Mouse (Mus musculus): Measurements from ENCODE around the gene Tmem163.

Gene Tmem163

DNA sequence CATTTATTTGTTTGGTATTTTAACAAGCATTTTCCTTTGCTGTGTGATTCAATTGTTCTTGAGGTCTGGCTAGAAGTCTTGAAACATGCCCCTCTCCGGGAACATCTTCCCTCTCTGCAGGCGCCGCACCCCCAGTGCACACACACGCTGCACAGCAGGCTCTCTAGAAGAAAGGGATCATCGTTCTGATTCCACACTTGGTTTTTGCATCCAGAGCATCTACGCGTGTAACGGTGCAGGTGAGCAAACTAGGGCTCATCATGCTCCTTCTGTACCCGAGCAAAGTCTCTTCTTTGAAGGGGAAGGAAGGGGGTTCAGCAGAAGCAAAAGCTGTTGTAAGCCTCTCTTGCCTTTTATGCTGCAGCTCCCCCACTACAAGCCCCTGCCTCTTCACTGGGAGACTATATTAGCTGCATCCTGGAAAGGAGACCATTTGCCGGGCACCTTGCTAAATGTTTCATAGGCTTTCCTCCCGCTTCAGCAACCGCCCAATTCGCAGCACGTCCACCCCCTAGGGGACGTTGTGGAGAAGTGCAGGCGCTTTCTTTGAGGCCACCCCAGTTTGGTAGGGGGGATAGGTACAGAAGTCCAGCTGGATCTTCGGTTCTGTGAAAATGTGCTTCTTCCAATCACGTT, at the start of gene Tmem163:
Gene Tmem163 (minus strand): TSS at position 51 of the 636 bp plus-strand sequence.
- DNase-seq (ENCODE audit: low read depth, low spot score) = peak; percentile 39

DNA sequence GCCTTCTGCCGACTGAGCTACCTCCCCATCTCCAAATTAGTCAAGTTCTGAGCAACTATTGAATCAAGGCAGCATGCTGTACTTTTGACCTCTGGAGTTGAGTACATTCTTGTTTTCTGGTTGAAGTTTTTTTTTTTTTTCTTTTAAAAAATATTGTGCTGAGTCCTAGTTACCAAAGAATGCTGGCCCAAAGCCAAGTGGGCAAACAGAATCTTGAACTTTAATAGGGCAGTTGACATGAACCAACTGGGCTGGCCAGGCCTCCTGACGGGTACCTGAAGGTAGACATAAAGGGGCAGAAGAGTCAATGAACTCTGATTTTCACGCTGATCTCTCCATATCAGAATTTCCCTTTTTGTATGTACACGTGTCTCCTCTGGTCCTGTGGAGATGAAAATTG, 49.7 kb upstream of the Tmem163 start, which contains the start of gene Acmsd:
Gene Acmsd (plus strand): TSS at position 318 of the 400 bp plus-strand sequence.
- DNase-seq (ENCODE audit: low read depth, low spot score) = no peak

DNA sequence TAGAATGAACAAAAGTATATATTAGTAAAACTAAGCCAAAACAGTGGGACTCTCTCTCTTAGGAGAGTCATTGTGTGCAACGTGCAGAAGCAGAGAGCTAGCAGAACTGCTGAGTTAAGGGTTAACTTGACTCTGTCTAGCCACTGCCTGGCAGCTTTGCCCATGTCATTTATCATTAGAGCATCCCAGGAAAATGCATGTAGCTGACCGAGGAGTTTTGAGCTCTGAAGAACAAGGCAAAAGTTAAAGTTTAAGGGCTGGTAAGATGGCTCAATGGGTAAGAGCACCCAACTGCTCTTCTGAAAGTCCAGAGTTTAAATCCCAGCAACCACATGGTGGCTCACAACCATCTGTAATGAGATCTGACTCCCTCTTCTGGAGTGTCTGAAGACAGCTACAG, 44.2 kb upstream of the Tmem163 start:
- no peak for DNase-seq (ENCODE audit: low read depth, low spot score)

DNA sequence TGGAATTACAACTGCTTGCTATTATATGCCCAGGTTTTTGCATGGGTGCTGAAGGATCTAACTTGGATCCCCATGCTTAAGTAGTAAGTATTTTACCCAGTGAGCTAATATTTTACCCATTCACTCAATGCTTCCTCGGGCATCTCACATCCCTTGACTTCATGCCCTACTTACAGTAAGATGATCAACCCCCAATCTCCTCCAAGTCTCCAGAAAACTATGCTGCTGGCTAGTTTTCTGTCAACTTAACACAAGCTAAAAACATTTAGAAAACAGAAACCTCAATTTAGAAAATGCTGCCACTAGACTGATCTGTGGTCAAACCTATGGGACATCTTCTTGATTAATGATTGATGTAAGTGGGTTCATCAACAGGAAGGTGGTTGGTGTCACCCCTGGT, 38.9 kb upstream of the Tmem163 start:
- no peak for DNase-seq (ENCODE audit: low read depth, low spot score)

DNA sequence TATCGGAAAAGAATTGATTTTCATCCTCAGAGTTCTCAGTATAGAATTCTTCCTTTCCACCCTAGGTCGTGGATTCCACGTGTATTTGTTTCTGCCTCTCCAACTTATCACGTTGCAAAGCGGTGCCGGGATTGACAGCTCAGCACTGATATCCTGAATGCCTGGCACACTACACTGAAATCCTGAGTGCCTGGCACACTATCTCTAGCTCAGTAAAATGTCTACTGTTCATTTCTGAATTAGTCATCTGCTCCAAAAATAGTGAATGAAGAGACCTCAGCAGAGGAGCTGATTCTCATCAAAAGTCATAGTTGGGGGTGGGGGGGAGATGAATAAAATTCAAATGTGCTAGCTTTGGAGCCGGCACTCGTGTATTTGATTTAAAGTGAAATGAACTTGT, 37.1 kb upstream of the Tmem163 start:
- no peak for DNase-seq (ENCODE audit: low read depth, low spot score)

DNA sequence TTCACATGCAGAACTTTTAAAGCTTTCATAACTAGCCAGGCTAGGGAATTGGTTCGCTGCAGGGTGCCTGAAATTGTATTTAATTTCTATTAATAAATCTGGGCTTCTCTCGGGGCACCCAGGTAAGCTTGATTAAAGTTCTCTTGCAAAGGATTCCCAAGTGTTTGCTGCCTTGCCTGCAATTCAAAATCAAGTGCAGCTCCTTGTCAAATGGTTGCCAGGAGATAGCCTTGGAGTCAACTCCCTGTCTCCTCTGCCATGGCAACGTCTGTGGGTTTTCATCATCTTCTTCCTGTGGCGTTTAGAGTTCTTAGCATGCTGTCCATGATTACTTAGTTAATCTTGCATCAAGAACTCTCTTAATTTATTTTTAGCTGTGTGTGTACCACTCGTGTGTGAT, 26.9 kb upstream of the Tmem163 start:
- DNase-seq (ENCODE audit: low read depth, low spot score) = no peak

DNA sequence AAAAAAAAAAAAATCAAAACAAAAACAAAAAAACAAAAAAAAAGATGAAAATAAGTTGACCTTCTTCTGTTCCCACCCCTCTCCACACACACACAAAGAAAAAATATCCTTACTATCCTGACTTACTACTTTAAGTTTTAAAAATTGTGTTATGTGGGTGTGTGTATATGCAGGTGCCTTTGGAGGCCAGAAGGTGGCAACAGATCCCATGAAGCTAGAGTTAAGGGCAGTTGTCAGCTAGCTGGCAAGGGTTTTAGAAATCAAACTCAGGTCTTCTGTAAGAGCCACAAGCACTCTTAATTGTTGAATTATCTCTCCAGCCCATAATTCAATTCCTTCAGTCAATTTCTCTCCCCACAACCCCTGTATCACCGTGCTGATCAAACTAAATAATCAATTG, 22.8 kb upstream of the Tmem163 start:
- DNase-seq (ENCODE audit: low read depth, low spot score) = no peak

DNA sequence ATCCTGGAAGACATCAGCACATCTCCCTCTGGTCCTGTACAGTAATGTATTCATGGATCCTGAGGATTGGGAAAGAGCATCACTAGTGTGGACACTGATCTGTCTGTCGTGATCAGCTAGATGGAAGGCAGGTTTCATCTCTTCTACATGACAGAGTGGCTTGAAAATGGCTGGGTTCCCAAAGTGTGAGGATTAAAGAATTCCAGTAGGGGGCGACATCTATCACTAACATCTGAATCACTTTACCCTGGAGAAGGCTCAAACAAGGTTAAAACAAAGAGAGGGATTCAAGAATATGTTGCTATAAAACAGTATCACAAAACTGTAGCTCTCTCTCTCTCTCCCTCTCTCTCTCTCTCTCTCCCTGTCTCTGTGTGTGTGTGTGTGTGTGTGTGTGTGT, 17.2 kb upstream of the Tmem163 start:
- no peak for DNase-seq (ENCODE audit: low read depth, low spot score)

DNA sequence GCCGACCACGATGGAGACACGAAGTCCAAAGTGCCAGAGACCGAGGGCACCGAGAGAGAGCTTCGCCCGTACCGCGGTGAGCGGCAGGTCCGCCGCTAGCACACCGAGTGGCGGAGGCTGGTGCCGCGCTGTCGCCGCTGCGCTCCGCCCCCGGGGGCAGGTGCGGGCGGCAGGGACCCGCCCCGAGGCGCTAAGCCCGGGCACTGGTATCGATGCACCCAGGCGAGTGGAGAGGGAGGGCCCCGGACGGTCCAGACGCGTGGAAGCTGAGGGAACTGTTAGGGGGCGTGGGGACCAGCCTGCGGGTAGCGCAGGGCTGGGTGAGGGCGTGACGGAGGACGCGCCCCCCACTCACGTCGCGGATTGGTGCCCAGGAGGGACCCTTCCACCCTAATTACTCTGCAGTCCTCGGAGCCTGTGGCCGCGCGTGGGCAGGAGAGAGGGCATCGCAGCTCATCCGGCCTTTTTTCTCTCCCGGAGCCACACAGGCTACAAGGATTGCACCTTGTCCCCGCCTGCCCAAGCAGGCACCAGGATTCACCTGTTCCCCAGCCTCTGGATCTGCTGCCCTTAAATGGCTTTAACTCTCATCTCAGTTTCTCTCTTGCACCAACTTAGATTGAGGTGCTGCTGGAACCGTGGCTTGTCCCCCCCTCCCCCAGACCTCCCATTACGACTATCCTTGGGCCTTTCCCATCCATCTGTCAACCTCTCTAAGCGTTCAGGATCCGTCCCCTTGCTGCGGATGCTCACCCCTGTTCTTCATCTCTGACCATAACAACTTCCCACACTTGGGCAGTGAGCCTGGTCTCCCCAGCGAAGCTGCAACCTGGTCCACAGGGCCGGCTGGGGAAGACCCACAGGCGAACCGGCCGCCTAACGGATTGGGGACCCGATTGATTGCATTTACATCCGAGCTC, 1.4 kb downstream of the Tmem163 start:
- no peak for DNase-seq (ENCODE audit: low read depth, low spot score)

DNA sequence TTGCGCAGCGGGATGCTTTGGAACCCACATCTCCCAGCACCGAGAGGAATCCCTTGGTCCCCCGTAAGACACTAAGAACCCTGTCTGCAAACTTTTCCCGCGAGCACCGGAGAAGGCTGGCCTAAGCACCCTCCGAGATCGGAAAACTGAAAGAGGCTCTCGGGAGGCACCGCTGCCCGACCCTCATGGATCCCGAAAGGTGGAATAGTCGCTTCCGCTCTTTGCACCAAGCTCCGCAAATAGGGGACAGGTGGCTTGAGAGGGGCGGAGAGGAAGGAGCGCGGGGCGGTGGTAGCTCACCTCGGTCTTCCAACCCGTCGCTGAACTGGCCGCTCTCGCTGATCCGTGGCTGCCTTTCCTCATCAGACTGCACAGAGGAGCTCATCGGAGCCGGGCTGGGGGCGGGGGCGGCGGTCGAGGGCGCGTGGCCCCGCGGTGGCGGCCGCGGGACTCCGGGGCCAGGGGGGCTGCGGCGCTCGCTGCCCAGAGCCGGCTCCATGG, 2.2 kb downstream of the Tmem163 start:
- no peak for DNase-seq (ENCODE audit: low read depth, low spot score)

DNA sequence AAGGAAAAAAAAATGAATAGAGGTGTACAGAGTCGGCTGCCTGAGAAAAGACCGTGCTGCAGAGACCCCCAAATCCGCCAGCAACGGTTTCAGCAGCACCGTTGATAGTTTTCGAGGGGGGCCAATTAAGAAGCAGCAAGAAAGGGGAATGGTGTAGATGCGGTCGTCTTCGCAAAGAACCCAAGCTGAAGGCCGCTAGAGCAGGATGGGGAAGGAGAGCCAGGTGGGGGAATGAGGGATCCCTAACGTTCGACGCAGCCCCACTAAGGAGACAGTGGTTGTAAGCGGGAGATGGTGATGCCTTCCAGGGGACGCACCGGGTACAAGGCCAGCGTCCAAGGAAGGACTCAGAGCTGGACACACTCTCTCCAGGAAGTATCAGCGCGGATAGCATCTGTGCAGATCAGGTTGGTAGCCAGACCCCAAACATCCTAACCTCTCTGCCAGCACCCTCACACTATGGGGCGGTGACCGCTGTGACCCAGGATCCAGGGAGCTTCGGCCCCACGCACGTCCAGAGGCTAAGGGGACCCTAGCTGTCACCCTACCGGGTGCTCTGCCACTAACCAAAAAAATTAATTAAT, 2.7 kb downstream of the Tmem163 start:
- DNase-seq (ENCODE audit: low read depth, low spot score) = no peak

DNA sequence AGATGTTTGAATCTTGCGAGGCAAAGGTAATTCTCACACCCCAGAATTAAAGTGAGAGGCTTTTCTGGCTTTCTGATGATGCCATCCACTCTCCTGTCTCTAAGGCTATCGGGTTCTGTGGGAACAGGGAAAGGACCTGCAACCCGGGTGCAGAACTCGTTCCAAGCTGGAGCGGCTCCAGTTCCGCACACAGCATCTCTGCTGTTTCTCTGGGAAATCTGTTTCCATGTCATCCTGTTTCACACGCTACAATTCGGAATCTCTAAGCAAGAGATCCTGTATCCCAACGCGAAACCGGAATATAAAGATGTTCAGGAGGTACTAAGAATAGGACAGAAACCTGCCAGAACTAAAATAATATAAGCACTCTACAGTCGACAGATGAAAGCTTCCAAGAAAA, 3.2 kb downstream of the Tmem163 start:
- DNase-seq (ENCODE audit: low read depth, low spot score) = no peak

DNA sequence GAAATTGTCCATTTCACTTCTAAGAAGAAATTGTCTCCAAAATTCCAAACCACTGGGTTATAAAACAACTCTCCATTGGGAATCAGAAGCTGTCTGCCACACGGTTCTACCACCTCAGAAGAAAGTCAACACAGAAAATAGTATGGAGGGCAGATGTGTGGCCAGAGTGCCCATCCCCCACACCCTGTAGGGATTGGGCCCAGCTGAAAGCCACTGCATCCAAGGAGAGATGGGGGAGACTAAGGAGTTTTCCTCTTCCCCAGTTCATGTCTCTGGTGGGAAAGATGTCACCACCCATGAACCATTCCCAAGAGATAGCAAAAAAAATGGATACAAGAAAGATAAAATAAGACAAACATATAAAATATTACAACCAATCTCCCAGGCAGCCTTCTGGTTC, 4.1 kb downstream of the Tmem163 start:
- DNase-seq (ENCODE audit: low read depth, low spot score) = no peak

DNA sequence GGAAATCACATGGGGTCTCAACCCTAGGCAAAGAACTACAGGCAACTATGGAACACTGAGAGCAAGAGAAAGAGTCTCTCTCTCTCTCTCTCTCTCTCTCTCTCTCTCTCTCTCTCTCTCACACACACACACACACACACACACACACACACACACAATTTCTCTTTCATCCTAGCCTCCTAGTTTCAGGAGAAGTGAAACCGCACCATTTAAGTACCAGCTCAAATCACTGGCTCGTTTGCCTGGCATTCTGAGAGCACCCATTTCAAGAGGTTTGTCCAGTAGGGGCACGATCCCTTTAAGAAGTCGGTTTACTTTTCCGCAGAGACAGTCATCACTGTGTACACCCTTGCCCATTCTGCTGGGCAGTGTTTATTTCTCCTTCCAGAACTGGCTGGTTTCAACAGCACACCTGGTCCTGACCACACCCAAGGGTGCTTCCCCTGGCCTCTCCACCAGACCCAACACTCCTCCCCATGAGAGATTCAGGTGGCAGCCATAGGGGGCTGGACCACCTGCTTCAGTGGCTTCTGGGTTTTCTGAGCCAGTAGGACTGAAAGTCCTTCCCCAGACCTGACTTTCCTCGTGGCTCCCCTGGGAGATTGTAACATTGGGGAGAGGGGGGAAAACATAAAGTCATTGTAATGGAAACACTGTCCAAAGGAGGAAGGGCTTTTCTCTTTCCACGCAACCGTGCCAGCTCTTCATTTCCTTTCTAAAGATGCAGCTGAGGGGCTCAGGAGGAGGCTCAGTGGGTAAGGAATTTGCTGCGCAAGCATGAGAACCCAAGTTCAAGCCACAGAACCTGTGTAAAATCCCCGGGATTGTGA, 5.9 kb downstream of the Tmem163 start:
- no peak for DNase-seq (ENCODE audit: low read depth, low spot score)

DNA sequence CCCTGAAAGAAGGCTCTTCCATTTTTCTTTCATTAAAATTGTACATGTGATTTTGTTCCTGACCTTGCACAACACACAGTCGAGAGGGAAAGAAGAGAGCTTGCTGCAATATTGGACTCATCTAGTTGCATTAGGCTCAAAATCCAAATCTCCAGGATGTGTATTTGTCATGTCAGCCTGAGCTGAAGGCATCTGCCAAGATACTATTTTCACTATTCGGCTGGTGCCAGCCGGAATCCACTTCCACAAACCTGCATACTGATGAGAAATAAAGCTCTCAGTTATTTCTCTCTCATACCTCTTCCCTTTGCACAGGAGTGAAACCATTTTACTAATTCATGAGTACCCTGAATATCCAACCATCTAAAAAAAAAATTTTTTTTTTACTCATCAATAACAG, 11.2 kb downstream of the Tmem163 start:
- no peak for DNase-seq (ENCODE audit: low read depth, low spot score)

DNA sequence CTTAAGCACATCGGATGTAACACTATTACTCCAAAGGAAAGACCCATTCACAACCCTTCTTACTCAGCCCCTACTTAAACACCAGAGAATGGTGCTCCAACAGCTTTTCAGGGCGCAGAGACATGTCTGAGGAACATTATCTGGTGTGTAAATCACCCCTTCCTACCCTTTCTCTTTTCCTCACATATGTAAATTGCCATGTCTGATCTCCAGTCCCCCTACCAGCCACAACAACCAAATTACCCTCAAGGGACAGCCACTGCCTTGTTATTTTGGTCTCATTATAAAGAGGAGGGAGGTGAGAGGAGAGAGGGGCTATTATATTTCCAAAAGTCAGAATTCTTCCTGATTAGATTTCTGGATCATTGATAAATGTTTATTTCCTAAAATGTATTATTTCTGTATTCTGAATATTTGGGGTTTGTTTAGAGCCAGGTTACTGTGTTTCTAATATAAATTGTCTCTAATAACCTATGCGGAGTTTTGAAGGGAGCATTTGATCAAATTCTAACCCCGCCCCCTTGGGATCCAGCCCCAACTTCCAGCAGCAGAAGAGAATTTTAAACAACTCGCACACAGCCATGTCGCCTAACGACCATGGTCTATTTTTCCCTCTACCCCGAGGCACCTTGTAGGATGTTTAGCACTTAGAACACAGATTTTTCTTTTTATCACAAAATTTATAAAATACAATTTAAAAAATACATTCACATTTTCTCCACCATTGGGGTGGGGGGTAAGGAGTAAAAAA, 12.1 kb downstream of the Tmem163 start:
- DNase-seq (ENCODE audit: low read depth, low spot score) = no peak

DNA sequence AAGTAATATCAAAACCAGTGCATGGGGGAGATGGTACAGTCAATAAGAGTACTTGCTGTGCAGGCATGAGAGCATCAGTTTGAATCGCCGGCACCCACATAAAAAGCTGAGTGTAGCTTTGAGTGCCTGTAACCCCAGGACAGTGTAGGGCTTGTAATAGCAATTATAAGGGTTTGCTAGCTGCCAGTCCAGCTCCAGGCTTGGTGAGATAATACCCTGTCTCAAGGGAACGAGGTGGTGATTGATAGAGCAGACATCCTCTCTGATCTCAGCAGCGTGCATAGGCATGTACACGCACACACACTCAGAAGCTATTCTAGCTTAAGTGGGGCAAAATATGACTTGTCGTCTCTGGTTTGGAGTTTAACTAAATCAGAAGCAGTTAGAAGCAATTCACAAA, 13.1 kb downstream of the Tmem163 start:
- no peak for DNase-seq (ENCODE audit: low read depth, low spot score)

DNA sequence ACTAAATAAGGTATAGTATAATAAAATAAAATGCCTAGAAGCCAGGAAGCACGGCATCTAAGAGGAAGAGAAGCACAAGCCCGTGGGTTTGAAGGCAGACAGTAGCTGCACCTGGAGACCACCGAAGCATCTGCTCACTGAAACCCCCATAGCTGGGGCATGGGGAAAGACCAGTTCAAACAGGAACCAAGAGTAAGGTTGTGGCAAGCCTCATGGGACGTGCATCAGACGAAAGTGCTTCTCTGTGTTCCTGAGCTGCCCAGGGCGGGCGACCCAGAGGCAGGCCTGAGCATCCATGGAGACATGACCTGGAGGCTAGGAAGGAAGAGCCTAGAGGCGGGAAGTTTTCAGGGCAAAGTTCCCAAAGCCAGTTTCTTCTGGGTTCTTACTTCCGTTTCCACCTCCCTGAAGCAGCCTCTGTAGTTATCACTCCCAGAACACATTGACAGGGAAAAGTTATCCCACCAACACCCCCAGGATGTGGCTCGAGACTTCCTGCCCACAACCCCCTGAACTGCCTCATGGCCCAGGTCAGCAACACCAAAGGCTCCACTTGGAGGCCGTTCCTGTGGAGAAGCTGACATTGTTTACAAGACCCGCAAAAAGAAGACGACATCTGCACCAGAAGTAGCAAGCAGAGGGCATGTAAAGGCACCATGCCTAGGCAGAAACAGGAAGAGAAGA, 16.8 kb downstream of the Tmem163 start:
- no peak for DNase-seq (ENCODE audit: low read depth, low spot score)

DNA sequence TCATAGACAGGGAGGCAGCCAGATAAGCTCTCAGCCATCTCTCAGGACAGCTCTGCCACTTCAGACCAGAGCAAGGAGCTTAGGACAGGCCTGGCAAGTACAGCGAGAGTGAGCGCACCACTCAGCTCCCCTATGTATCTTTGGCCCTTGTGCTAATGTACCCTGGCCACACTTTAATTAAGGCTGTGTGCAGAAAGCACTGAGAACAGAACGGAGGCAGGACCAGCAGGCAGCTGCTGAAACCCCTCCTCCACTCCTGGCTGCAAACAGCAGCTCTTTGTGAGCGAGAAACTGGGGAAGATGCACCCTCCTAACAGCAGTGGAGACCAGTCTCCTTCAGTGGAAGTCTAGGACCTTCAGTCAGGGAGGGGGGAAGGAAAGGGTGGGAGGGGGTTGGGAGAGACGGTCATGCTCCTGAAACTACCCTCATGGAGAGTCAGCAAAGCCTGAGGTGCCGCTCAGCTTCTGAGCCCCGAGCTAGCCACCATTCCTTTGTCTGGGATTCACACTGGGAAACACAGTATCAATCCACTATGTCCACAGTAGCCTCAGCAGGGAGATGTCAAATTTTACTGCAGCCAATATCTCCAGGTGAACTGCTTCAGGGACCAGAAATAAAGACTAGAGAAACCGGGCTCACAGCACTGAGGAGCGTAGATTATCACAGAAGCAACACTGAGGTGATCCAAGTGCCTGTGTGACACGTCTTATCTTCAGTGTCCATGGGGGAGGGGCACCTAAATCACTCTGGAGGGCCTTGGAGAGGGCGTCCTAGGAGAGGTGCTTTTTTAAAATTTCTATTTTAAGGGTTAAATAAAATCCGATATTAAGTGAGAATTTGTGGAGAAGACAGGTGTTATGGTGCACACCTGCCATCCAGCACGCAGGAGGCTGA, 18.0 kb downstream of the Tmem163 start:
- DNase-seq (ENCODE audit: low read depth, low spot score) = no peak

Measured in embryo, embryonic 11.5 days (tissue).